Mouse (Mus musculus) urinary bladder, adult 18-20 months (tissue): Measurements from ENCODE around the gene Wiz.

Source experiments
- DNase-seq, 2 experiments: peaks; one replicate each; pipeline ENCODE4 v3.0.0; 2022; ENCODE audit warnings: low spot score in 2 of 2, mixed read lengths in 2 of 2

Wiz gene

DNA sequence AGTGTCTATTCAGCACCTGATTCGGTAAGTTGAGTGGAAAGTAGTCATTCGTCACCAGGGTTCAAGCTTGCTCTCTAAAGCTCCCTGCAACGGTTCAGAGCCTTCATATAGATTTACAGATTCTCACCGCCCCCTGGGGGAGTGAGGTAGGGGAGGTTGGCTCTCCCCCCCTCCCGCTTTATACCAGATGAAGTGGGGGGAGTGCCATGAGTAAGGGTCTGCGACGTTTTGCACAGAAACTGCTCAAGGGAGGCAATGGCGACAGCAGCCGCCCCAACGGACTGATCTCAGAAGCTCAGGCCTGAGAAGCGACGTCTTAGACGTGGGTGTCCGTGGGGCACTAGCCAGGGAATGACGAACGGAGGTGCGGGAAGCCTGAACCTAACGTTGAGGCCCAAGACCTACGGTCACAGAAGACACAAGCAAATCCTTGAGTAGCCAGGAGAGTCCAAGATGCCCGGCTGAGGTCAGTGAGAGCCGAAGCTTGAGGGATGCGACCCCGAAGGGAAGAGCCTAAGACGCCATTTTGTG, 39.3 kb downstream of the Wiz start:
- DNase-seq, result no peak

GRCm38 (mm10) chr17:32349037-32349732, 40.1 kb downstream of the Wiz start:
- no peak for DNase-seq

GRCm38 (mm10) chr17:32348406-32348805, 40.8 kb downstream of the Wiz start:
- DNase-seq, result no peak

DNA sequence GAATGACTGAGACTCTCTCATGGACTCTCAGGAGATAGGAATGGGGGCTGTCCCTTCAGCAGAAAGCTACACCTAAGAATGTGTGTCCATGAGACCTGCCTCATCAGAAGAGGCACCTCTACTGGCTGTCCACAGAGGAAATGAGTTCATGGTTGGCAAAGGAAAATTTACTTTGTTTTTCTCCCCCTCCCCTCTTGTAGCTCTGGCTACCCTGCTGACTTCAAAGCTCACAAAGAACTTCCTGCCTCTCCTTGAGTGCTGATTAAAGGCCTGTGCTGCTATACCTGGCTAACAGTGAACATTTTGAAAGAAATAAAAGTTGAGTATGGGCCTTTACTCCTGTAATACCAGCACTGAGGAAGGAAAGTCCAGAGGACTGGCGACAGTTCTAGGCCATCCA, 48.1 kb downstream of the Wiz start:
- no peak for DNase-seq

GRCm38 (mm10) chr17:32340110-32340509, 49.1 kb downstream of the Wiz start:
- DNase-seq, result no peak

DNA sequence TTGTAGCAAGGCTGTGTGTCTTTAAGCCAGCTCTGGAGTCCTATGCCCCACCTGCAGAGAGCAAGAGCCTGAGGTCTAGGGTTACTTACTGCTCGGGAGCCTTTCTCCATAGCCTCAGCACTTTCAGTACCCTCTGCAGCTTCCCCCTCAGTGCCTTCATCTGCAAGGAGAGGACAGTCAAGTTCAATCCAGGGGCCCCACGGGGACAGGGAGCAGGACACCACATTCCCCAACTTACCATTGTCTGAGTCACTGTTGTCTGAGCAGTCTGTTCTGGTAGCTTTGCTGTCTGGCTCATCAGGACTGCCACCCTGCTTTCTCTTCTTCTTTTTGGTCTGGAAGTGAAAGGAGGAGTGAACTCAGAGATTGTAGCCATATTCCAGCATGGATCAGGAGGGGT, 53.4 kb downstream of the Wiz start:
- no peak for DNase-seq

DNA sequence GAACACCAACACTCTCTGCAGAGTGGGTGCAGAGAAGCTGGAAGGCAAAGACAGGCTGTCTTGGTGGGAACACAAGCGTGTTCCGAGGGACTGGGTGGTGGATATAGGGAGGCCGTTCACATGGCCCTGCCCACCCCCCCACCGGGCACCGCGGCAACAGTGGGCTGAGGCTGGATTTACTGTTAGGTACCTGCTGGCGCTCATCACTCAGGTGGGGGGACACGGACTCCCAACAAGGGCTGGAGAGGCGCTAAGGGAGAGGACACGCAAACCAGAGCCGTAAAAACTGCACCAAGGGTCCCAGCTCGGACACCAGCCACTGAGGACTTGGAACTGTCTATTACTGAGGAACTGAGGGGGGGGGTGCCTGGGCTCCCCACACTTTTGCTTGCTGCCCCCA, 54.3 kb downstream of the Wiz start:
- no peak for DNase-seq

DNA sequence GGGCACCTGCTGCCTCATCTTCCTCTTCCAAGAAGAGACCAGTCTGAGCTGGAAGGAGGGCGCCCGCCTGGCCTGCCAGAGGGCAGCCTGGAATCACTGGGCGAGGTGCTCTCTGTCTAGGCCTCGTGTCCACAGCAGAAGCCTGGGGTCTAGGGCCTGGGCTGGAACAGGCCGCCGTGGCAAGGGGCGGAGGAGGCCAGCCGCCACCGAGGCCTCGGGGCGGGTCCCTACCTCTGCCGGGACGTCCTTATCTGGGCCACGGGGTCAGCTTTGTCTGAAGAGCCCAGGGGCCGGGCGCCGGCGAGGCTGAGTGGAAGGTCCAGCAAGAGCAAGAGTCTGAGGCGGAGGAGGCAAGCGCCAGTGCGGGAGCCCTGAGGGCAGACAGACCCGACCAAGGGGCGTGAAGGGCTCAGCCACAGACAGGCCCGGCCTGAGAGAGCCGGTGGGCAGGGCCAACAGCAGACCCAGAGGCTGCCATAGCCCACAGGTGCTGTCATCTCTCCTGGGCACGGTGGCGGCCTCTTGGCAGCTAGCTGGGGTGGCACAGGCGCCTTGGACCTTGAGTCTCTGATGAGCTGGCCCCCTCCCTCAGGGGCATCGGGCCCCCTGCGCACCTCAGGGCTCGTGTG, 55.5 kb downstream of the Wiz start:
- no peak for DNase-seq

GRCm38 (mm10) chr17:32327501-32327900, 61.7 kb downstream of the Wiz start:
- DNase-seq, result no peak

DNA sequence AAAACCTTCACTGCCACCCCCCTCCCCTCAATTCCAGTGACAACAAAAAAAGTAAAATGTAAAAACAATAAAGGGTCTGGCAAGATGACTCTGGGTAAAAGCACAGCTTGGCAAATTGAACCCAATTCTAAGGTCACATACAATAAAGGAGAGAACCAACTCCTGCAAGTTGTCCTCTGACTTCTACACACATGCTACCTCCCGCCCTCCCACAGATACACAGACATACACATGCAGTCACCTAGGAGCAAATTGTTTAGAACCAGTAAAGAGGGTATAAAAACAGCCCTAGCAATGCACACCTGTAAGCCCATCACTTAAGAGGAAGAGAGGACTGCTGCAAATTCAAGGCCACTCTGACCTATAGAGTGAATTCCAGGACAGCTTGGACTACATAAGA, 66.4 kb downstream of the Wiz start:
- no peak for DNase-seq

- DNase-seq, result no peak
Observed at GRCm38 (mm10) chr17:32321836-32322235, 67.4 kb downstream of the Wiz start.

DNA sequence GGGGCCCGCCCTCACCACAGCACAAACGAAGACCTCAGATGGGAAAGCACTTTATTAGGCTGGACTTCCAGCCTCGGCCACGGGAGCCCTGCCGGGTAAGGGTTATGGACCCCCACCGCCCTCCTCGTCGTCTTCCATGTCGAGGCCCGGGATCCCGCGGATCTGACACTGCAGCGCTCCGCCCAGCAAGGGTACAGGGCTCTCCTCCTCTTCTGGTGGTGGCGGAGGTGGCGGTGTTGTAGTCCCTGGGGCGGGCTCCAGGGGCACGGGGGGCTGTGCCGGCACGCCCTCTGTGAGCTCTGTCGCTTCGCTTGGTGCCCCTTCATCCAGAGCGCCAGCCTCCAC, 67.9 kb downstream of the Wiz start:
- no peak for DNase-seq

GRCm38 (mm10) chr17:32320597-32321389, 68.4 kb downstream of the Wiz start, which contains the start of gene Akap8:
Gene Akap8, minus strand, starts transcription at chr17:32321238.
- DNase-seq, result peak; percentile 90 to 98

GRCm38 (mm10) chr17:32319950-32320349, 69.3 kb downstream of the Wiz start:
- no peak for DNase-seq

DNA sequence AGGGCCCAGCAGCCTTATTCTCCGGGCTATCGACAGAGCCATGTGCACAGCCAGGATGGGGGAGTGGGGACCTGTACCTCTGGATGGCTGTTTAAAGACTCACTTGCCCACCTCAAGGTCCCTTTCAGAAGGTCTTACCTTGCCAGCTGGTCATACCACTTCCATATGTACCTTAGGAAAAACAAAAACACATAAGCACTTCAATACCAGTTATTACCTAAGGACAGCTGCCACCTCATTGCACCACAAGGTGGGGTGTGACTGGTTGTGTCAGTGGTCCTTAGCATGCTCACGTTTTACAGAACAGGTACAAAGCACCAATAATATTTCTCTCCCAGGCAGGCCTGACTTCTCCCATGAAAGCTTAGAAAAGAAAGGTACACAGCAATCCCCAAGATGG, 71.5 kb downstream of the Wiz start:
- DNase-seq, result no peak

GRCm38 (mm10) chr17:32317032-32317431, 72.2 kb downstream of the Wiz start:
- no peak for DNase-seq

DNA sequence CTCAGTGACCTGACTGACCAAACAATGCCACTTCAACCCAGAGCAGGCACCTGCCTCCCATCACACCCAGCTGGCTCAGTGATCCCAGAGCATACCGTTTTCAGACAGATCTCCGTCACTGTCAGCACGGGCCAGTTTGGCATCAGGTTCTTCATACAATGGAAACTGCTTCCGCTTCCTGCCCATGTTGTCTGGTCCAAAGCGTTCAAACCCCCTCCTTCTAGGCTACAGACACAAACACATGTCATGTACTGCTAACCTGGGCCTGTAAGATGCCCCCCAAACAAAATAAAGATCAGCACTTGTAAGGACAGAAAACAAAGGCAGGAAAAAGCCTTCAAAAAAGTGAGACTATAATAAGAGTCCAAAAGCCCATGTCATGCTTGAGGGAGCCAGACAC, 73.7 kb downstream of the Wiz start:
- DNase-seq, result no peak

GRCm38 (mm10) chr17:32313892-32314291, 75.3 kb downstream of the Wiz start:
- no peak for DNase-seq

- no peak for DNase-seq
Observed at GRCm38 (mm10) chr17:32312801-32313200, 76.4 kb downstream of the Wiz start.

- no peak for DNase-seq
Observed at GRCm38 (mm10) chr17:32307963-32308362, 81.3 kb downstream of the Wiz start.
